Comparison of ENCODE assay signal across 8 mouse cellular contexts in the genomic region with DNA sequence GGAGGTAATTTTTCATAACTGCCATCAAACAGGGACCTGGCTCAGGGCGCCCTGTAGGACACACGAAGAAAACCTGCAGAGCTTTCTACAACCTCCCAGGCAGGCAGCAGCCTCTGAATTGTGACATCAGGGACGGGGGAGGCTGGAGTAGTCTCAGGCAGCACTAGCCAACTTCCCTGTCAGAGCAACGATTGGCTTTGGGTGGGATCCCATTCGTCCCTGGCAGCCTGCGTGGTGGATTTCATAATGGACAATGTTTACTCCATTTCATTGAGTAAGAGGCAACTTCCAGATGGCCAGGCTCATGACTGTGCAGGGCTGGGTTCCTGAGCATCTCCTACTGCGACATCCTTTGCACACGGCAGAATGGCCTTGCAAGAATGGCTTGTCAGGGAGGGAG. TPM values are rescaled to one million over a fixed set of nuclear protein-coding genes. Genes with fewer than 3 reads are reported as not detected.
DNase-seq lines count a peak whose midpoint lies in the region; ATAC-seq and TF ChIP-seq lines count a peak whose summit lies in the region.

No protein-coding gene starts in this region.

- peak; percentile 50 for DNase-seq in brain, embryonic 14.5 days (ENCODE audit: low read depth)
- peak; percentile 83 to 86 for DNase-seq in gastrocnemius, adult 8-10 months (ENCODE audit: low spot score in 2 of 2)
- peak; percentile 95 for DNase-seq in layer of hippocampus, adult 9-11 months

- no peak overlapping the region for H3K4me2 ChIP-seq in forebrain, embryonic 15.5 days (replicated peaks)
- H3K4me2 ChIP-seq in forebrain, embryonic 12.5 days, result no peak overlapping the region
- no peak overlapping the region for H3K4me2 ChIP-seq in lung, embryonic 16.5 days (ENCODE audit: low read depth, low read length)
- no peak overlapping the region for H3K4me2 ChIP-seq in stomach, embryonic 16.5 days (ENCODE audit: low read depth, low read length)

- H3K36me3 ChIP-seq in forebrain, embryonic 15.5 days, result no peaks in the 10 kb centered on the region
- H3K36me3 ChIP-seq in forebrain, embryonic 12.5 days (replicated peaks), result no peaks in the 10 kb centered on the region
- H3K36me3 ChIP-seq in lung, embryonic 16.5 days (ENCODE audit: control insufficient read depth, insufficient read depth, low read length), result no peaks in the 10 kb centered on the region
- H3K36me3 ChIP-seq in stomach, embryonic 16.5 days (ENCODE audit: control insufficient read depth, insufficient read depth, low read length), result no peaks in the 10 kb centered on the region

- no peak for ATAC-seq in forebrain, embryonic 15.5 days (replicated peaks)
- ATAC-seq in forebrain, embryonic 12.5 days (ENCODE audit: low FRiP score), result no peak
- ATAC-seq in lung, embryonic 16.5 days (ENCODE audit: low read depth), result peak; percentile 97
- peak; percentile 72 for ATAC-seq in stomach, embryonic 16.5 days (ENCODE audit: insufficient read depth, low FRiP score)
- ATAC-seq in erythroblast, adult 5-6 weeks (replicated peaks; ENCODE audit: low FRiP score, poor library complexity, severe bottlenecking), result no peak; the same call in 1 of the 2 replicates

- 0 out of 2 replicates have a peak overlapping the region, but pooled peaks have one; percentile 14 for H3K27ac ChIP-seq in forebrain, embryonic 15.5 days (replicated peaks)
- H3K27ac ChIP-seq in forebrain, embryonic 12.5 days, result no peak overlapping the region
- peak overlapping the region; percentile 67 for H3K27ac ChIP-seq in lung, embryonic 16.5 days (ENCODE audit: low read length)
- no peak overlapping the region for H3K27ac ChIP-seq in stomach, embryonic 16.5 days (ENCODE audit: low read length)

- peaks cover 5% of the 10 kb centered on the region; the same call in 1 of the 2 replicates for H3K4me1 ChIP-seq in forebrain, embryonic 15.5 days
- H3K4me1 ChIP-seq in forebrain, embryonic 12.5 days, result no peaks in the 10 kb centered on the region
- H3K4me1 ChIP-seq in lung, embryonic 16.5 days (replicated peaks; ENCODE audit: control insufficient read depth, insufficient read depth, low read length), result no peaks in the 10 kb centered on the region; the same call in 1 of the 2 replicates
- 0 out of 2 replicates have a peak, but pooled peaks cover 3% of the 10 kb centered on the region for H3K4me1 ChIP-seq in stomach, embryonic 16.5 days (ENCODE audit: control insufficient read depth, insufficient read depth, low read length)

- H3K9me3 ChIP-seq in forebrain, embryonic 15.5 days, result no peaks in the 10 kb centered on the region
- H3K9me3 ChIP-seq in forebrain, embryonic 12.5 days, result no peaks in the 10 kb centered on the region
- H3K9me3 ChIP-seq in lung, embryonic 16.5 days (ENCODE audit: control insufficient read depth, low read length), result no peaks in the 10 kb centered on the region
- no peaks in the 10 kb centered on the region for H3K9me3 ChIP-seq in stomach, embryonic 16.5 days (replicated peaks; ENCODE audit: control insufficient read depth, low read length)

- H3K4me3 ChIP-seq in forebrain, embryonic 15.5 days, result no peak overlapping the region
- no peak overlapping the region for H3K4me3 ChIP-seq in forebrain, embryonic 12.5 days (replicated peaks)
- H3K4me3 ChIP-seq in lung, embryonic 16.5 days (ENCODE audit: low read length), result no peak overlapping the region
- H3K4me3 ChIP-seq in stomach, embryonic 16.5 days (replicated peaks; ENCODE audit: low read length), result no peak overlapping the region

- TF ChIP-seq CTCF in brain, embryonic 14.5 days (IDR thresholded peaks at IDR 0.05; ENCODE audit: borderline replicate concordance, extremely low read depth, insufficient read depth, insufficient read length), result no peak

- no peak overlapping the region for H3K9ac ChIP-seq in forebrain, embryonic 15.5 days (replicated peaks)
- H3K9ac ChIP-seq in forebrain, embryonic 12.5 days, result no peak overlapping the region
- no peak overlapping the region for H3K9ac ChIP-seq in lung, embryonic 16.5 days (ENCODE audit: low read length)
- H3K9ac ChIP-seq in stomach, embryonic 16.5 days (ENCODE audit: low read length), result no peak overlapping the region

- no peak for TF ChIP-seq POLR2A in brain, embryonic 14.5 days (IDR thresholded peaks at IDR 0.05; ENCODE audit: borderline replicate concordance, extremely low read depth, insufficient read depth, insufficient read length, poor library complexity, severe bottlenecking)

- WGBS in forebrain, embryonic 15.5 days, result 60% methylated on average over 8 of the region's 8 CpGs
- 85% methylated on average over 8 of the region's 8 CpGs for WGBS in forebrain, embryonic 12.5 days
- 44% methylated on average over 8 of the region's 8 CpGs for WGBS in lung, embryonic 16.5 days
- 39% methylated on average over 8 of the region's 8 CpGs for WGBS in stomach, embryonic 16.5 days

- no peaks in the 10 kb centered on the region for H3K27me3 ChIP-seq in forebrain, embryonic 15.5 days
- no peaks in the 10 kb centered on the region for H3K27me3 ChIP-seq in forebrain, embryonic 12.5 days
- no peaks in the 10 kb centered on the region for H3K27me3 ChIP-seq in lung, embryonic 16.5 days (ENCODE audit: control insufficient read depth, insufficient read depth, low read depth, low read length)
- no peaks in the 10 kb centered on the region for H3K27me3 ChIP-seq in stomach, embryonic 16.5 days (ENCODE audit: control insufficient read depth, insufficient read depth, low read length)

RNA-seq across cellular contexts. Expression of gene Hsd11b1, which starts 21.6 kb away (rescaled TPM):
- polyA plus RNA-seq in forebrain, embryonic 15.5 days (2015; fragmentation: Nextera tagmentation; extraction: Ambion mirVana), result 0.66 and 0.67 TPM in 2 replicates
- not detected in 2 replicates for polyA plus RNA-seq in forebrain, embryonic 12.5 days (2016; fragmentation: Nextera tagmentation; extraction: Ambion mirVana)
- 0.09 and 0.37 TPM in 2 replicates for polyA plus RNA-seq in brain, embryonic 14.5 days (2012; rRNA removed)
- 1 to 10 TPM; 3.6 to 7.9 (median 4.7) TPM for total RNA-seq in gastrocnemius, adult 8-10 months (2022)
- polyA plus RNA-seq in lung, embryonic 16.5 days (2015; fragmentation: Nextera tagmentation; extraction: Ambion mirVana), result 64.3 and 86.1 TPM in 2 replicates
- 2.1 and 3.0 TPM in 2 replicates for polyA plus RNA-seq in stomach, embryonic 16.5 days (2015; fragmentation: Nextera tagmentation; extraction: Ambion mirVana)
- 55.6 and 58.0 TPM in 2 replicates for total RNA-seq in erythroblast, adult 5-6 weeks (2015; ENCODE audit: low replicate concordance)
- total RNA-seq in erythroblast, adult 5-6 weeks (2017; ENCODE audit: low replicate concordance), result 11.5 and 18.0 TPM in 2 replicates

RNA-seq across cellular contexts. Expression of gene G0s2, which starts 30.8 kb away (rescaled TPM):
- 5.1 and 5.3 TPM in 2 replicates for polyA plus RNA-seq in forebrain, embryonic 15.5 days (2015; fragmentation: Nextera tagmentation; extraction: Ambion mirVana)
- polyA plus RNA-seq in forebrain, embryonic 12.5 days (2016; fragmentation: Nextera tagmentation; extraction: Ambion mirVana), result 6.3 and 6.9 TPM in 2 replicates
- polyA plus RNA-seq in brain, embryonic 14.5 days (2012; rRNA removed), result 7.3 and 9.8 TPM in 2 replicates
- 10 to 100 TPM; 14.5 to 30.2 (median 27.6) TPM for total RNA-seq in gastrocnemius, adult 8-10 months (2022)
- polyA plus RNA-seq in lung, embryonic 16.5 days (2015; fragmentation: Nextera tagmentation; extraction: Ambion mirVana), result 263 and 312 TPM in 2 replicates
- polyA plus RNA-seq in stomach, embryonic 16.5 days (2015; fragmentation: Nextera tagmentation; extraction: Ambion mirVana), result 36.5 and 46.7 TPM in 2 replicates
- total RNA-seq in erythroblast, adult 5-6 weeks (2015; ENCODE audit: low replicate concordance), result 13.3 and 13.4 TPM in 2 replicates
- 15.5 and 16.6 TPM in 2 replicates for total RNA-seq in erythroblast, adult 5-6 weeks (2017; ENCODE audit: low replicate concordance)

RNA-seq across cellular contexts. Expression of gene Lamb3, which starts 34.7 kb away (rescaled TPM):
- 0.41 and 0.62 TPM in 2 replicates for polyA plus RNA-seq in forebrain, embryonic 15.5 days (2015; fragmentation: Nextera tagmentation; extraction: Ambion mirVana)
- 0.31 and 0.77 TPM in 2 replicates for polyA plus RNA-seq in forebrain, embryonic 12.5 days (2016; fragmentation: Nextera tagmentation; extraction: Ambion mirVana)
- polyA plus RNA-seq in brain, embryonic 14.5 days (2012; rRNA removed), result 0.67 and 0.79 TPM in 2 replicates
- 1 to 10 TPM; 2.1 to 5.0 (median 2.5) TPM for total RNA-seq in gastrocnemius, adult 8-10 months (2022)
- polyA plus RNA-seq in lung, embryonic 16.5 days (2015; fragmentation: Nextera tagmentation; extraction: Ambion mirVana), result 54.5 and 60.9 TPM in 2 replicates
- 17.6 and 24.6 TPM in 2 replicates for polyA plus RNA-seq in stomach, embryonic 16.5 days (2015; fragmentation: Nextera tagmentation; extraction: Ambion mirVana)
- 0.58 and 11.1 TPM in 2 replicates for total RNA-seq in erythroblast, adult 5-6 weeks (2015; ENCODE audit: low replicate concordance)
- 1.8 and 4.1 TPM in 2 replicates for total RNA-seq in erythroblast, adult 5-6 weeks (2017; ENCODE audit: low replicate concordance)

RNA-seq across cellular contexts. Expression of gene Traf3ip3, which starts 40.7 kb away (rescaled TPM):
- polyA plus RNA-seq in forebrain, embryonic 15.5 days (2015; fragmentation: Nextera tagmentation; extraction: Ambion mirVana), result 1.3 TPM in 2 replicates
- polyA plus RNA-seq in forebrain, embryonic 12.5 days (2016; fragmentation: Nextera tagmentation; extraction: Ambion mirVana), result 0.31 and 1.0 TPM in 2 replicates
- polyA plus RNA-seq in brain, embryonic 14.5 days (2012; rRNA removed), result 0.82 and 0.96 TPM in 2 replicates
- 1 to 10 TPM in 1 of 4 experiments, under 1 TPM in 3; 0.48 to 2.0 (median 0.74) TPM for total RNA-seq in gastrocnemius, adult 8-10 months (2022)
- 3.2 and 5.5 TPM in 2 replicates for polyA plus RNA-seq in lung, embryonic 16.5 days (2015; fragmentation: Nextera tagmentation; extraction: Ambion mirVana)
- 5.0 and 8.5 TPM in 2 replicates for polyA plus RNA-seq in stomach, embryonic 16.5 days (2015; fragmentation: Nextera tagmentation; extraction: Ambion mirVana)
- 11.9 and 23.1 TPM in 2 replicates for total RNA-seq in erythroblast, adult 5-6 weeks (2015; ENCODE audit: low replicate concordance)
- 18.1 and 40.7 TPM in 2 replicates for total RNA-seq in erythroblast, adult 5-6 weeks (2017; ENCODE audit: low replicate concordance)

Comparison
In these comparisons a context has a peak if more than half of its experiments do, and no peak if none do; other contexts are left out.
1. H3K27ac ChIP-seq: peak in forebrain, embryonic 15.5 days (single experiment) and lung, embryonic 16.5 days (single experiment); none in forebrain, embryonic 12.5 days (single experiment) and stomach, embryonic 16.5 days (single experiment).
2. ATAC-seq: peak in lung, embryonic 16.5 days (single experiment) and stomach, embryonic 16.5 days (single experiment); none in forebrain, embryonic 15.5 days (single experiment), forebrain, embryonic 12.5 days (single experiment) and erythroblast, adult 5-6 weeks (single experiment).
3. RNA of gene Hsd11b1, which starts 21.6 kb away (polyA plus RNA-seq): 64.3 to 86.1 TPM in lung, embryonic 16.5 days; 2.1 to 3.0 TPM in stomach, embryonic 16.5 days, 0.66 to 0.67 TPM in forebrain, embryonic 15.5 days, 0.09 to 0.37 TPM in brain, embryonic 14.5 days and not detected in forebrain, embryonic 12.5 days; every median in the first group is over 10 times any median in the second.
4. RNA of gene Lamb3, which starts 34.7 kb away (polyA plus RNA-seq): 54.5 to 60.9 TPM in lung, embryonic 16.5 days and 17.6 to 24.6 TPM in stomach, embryonic 16.5 days; 0.31 to 0.77 TPM in forebrain, embryonic 12.5 days, 0.67 to 0.79 TPM in brain, embryonic 14.5 days and 0.41 to 0.62 TPM in forebrain, embryonic 15.5 days; every median in the first group is over 10 times any median in the second.
5. Peak in every context shown above with its lines, with median percentiles within 50 percentile points of each other: DNase-seq.